Mouse (Mus musculus) ovary, adult 18-20 months (tissue): ENCODE data around the gene Smcr8.

Experiments
- DNase-seq: peaks from one replicate; pipeline ENCODE4 v3.0.0; 2022; ENCODE audit warnings: low spot score, mixed read lengths

Smcr8 gene

GRCm38 (mm10) chr11:60776829-60777740 is at the start of gene Smcr8, which contains the start of gene Top3a:
Gene Smcr8 (plus strand): TSS chr11:60777524.
Gene Top3a (minus strand): TSS chr11:60777365.
- DNase-seq = peak; percentile 75

GRCm38 (mm10) chr11:60728260-60728761 is 49.0 kb upstream of the Smcr8 start, which contains the start of gene Mief2:
Gene Mief2 (plus strand): TSS chr11:60728398.
- peak; percentile 91 for DNase-seq

DNA sequence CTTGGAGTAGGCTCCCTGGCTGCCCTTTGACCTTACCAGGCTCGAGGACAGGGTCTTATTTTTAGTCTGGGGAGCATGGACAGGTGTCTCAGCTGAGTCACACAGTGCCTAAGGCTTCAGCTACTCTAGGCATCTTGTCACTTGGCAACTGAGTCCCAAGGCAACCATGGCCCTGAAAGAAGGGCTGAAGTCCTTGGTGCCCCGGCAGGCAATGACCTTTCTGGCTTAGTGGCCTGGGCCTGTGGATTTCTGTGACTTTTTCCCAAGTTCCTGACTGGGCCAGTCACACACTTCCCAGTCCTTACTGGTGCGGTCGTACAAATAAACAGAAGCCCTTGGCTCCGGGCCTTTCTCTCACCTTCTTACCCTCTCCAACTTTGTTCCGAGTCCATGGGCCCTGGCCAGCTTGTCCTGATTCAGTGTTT is 48.1 kb upstream of the Smcr8 start:
- DNase-seq = no peak

DNA sequence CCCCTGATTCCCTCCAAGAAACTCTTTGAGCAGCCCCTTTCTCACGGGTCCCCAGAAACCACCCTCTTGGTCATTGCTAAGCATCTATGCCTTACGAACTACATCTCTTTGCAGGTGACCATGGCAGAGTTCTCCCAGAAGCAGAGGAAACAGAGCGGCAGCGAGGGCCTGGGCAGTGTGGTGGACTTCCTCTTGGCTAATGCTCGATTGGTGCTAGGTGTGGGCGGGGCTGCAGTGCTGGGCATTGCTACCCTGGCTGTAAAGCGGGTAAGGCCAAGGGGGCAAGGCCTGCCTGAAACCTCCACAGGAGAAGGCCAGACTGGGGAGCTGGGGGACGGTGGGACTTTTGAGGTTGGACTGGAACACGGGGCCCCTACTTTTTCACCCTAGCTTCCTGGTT is 47.2 kb upstream of the Smcr8 start:
- DNase-seq = no peak

DNA sequence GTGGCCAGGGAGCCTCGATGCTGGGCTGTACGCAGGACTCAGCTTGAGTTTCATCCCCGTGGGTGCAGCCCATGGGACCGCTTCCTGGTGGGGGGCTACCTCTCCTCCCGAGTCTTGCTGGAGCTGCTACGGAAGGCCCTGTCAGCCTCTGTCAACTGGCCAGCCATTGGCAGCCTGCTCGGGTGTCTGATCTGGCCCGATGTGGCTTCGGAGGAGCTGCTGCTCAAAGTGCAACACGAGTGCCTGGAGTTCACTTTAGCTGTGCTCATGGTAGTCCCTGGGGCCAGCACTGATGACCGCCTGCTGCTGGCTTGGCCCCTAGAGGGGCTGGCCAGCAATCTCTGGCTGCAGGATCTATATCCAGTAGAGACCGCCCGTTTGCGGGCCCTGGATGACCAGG is 46.1 kb upstream of the Smcr8 start:
- DNase-seq = no peak

GRCm38 (mm10) chr11:60734206-60734605 is 43.1 kb upstream of the Smcr8 start:
- no peak for DNase-seq

GRCm38 (mm10) chr11:60735191-60735590 is 42.1 kb upstream of the Smcr8 start:
- no peak for DNase-seq

DNA sequence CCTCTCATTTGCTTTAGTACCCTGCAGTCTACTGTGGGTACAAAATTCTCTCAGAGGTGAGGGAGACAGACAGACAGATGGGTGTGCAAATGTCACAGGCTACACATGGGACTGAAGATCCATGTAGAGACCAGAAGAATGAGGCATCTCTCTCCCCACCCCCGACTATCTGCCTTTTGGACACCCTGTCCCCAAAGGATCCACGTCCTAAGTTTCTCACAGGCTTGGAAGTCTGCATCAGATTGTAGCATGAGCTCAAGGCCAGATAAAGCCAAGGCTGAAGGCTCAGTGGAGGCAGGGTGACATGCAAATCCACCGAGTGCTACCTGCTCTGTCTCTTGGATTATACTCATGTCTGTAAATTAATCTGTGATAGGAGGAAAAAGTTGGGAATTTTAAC is 40.8 kb upstream of the Smcr8 start:
- no peak for DNase-seq

GRCm38 (mm10) chr11:60737450-60737849 is 39.9 kb upstream of the Smcr8 start:
- no peak for DNase-seq

DNA sequence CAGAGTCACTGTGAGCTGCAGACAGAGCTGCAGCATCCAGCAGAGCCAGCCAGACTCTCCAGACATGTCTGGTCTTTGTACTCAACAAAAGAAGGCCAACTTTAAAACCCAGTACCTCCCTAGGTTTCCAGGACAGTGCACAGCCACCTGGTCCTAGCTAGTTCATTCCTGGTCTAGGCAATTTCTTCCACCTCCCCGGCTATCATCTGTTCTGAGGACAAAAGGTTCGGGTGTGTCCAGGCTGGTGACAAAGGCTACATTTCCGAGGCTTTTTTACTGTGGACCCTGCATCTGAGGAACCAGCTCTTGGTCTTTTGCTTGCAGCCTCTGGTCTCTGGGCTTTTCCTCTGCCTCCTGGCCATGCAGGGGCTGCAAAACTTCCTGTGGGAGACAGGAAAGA is 37.0 kb upstream of the Smcr8 start:
- no peak for DNase-seq

- no peak for DNase-seq
Measured at GRCm38 (mm10) chr11:60755570-60755969, 21.8 kb upstream of the Smcr8 start.

DNA sequence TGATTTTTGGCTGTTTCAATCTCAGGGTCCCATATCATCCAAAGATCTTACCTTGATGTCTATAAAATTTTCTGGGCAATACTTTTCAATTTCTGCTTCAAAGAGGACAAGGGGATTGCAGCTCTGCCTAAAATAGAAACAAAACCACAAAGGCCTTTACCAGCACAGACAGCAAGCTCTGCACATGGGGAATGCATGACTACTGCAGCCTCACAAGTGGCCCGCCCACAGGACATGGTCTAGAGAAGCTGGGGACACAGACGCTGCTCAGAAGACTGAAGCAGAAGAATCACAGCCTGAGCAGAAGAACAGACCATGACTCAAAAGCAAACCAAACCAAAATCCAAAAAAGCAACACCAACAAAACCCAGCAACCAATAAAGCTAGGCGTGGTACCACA is 15.6 kb upstream of the Smcr8 start:
- DNase-seq = no peak

- no peak for DNase-seq
Measured at GRCm38 (mm10) chr11:60766969-60767368, 10.4 kb upstream of the Smcr8 start.

DNA sequence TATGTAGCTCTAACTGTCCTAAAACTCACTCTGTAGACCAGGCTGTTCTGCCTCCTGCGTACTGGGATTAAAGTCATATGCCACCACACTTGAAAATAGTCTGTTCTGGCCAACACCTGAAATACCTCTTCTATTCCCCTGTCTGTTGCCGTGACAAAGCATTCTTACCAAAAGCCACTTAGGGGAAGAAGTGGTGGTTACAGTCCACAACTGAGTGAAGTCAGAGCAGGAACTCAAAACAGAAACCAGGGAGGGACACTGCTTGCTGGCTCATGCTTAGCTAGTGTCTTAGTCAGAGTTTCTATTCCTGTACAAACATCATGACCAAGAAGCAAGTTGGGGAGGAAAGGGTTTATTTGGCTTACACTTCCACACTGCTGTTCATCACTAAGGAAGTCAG is 8.0 kb upstream of the Smcr8 start:
- DNase-seq = no peak

- no peak for DNase-seq
Measured at GRCm38 (mm10) chr11:60770776-60771175, 6.5 kb upstream of the Smcr8 start.

GRCm38 (mm10) chr11:60772161-60772560 is 5.2 kb upstream of the Smcr8 start:
- no peak for DNase-seq

DNA sequence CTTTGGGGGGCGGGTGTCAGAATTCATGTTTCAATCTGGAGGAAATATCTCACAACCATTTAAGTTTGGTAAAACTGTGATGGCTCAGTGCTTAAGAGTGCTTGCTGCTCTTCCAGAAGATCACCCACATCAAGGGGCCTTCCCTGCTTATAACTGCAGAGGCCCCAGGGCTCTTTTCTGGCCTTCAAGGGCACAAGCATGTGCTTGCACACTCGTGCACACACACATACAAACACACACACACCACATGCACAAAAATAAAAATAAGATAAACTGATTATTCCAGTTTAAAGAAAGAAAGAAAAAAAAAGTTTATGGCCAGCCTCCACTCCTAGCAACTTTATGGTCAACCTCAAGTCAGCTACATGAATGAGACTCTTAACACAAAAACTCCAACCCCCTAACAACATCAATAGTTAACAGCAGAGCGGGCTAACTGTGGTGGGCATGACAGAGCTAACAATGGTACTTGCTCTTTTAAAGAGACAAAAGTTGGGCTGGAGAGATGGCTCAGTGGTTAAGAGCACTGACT is 3.1 kb upstream of the Smcr8 start:
- DNase-seq = no peak

GRCm38 (mm10) chr11:60774841-60775240 is 2.5 kb upstream of the Smcr8 start:
- DNase-seq = no peak

DNA sequence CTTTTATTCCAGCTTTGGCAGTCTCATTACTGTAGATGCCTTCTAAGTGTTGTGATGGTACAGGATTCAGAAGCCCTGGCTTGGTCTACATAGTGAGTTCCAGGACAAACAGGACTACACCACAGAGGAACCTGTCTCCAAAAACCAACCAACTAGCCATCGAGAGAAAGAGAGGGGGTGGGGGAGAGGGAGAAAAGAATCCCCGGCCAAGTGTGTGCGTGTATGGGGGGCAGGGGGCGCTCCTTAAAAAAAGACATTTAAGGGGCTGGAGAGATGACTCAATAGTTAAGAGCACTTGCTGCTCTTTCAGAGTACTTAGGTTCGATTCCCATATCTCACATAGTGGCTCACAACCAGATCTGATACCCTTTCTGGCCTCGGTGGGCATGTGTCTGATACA is 1.7 kb upstream of the Smcr8 start:
- no peak for DNase-seq

- no peak for DNase-seq
Measured at GRCm38 (mm10) chr11:60776107-60776828, 1.1 kb upstream of the Smcr8 start.

- DNase-seq = no peak
Measured at GRCm38 (mm10) chr11:60777801-60778370, 562 bp downstream of the Smcr8 start.

- no peak for DNase-seq
Measured at GRCm38 (mm10) chr11:60779673-60780189, 2.4 kb downstream of the Smcr8 start.
